Mouse (Mus musculus): Measurements from ENCODE around the gene Zfp704.

GRCm38 (mm10) chr3:9626149-9626548 is 16.3 kb upstream of the Zfp704 start:
- no peak for TF ChIP-seq CTCF (IDR thresholded peaks at IDR 0.05; ENCODE audit: control insufficient read depth, insufficient read depth, insufficient read length)
- TF ChIP-seq USF1 (IDR thresholded peaks at IDR 0.05; ENCODE audit: low read depth): no peak
- no peak for TF ChIP-seq MAX (IDR thresholded peaks at IDR 0.05)
- TF ChIP-seq MYOD1 (IDR thresholded peaks at IDR 0.05; ENCODE audit: control insufficient read depth, insufficient read length, low read depth): no peak
- TF ChIP-seq CEBPB (IDR thresholded peaks at IDR 0.05; ENCODE audit: low read depth): no peak
- TF ChIP-seq FOSL1 (IDR thresholded peaks at IDR 0.05; ENCODE audit: insufficient read depth, low read length, poor library complexity, severe bottlenecking): no peak

Data from C2C12 (cell line).